Mouse (Mus musculus) kidney, embryonic 15.5 days (tissue): ENCODE results near the gene Gnat2. TPM values are rescaled to one million over a fixed set of nuclear protein-coding genes. Genes with fewer than 3 reads are reported as not detected.

ENCODE experiments used
- ATAC-seq: fragments of 200-750 bp; cut with Nextera tagmentation; replicated peaks from 2 replicates; pipeline ENCODE4 v1.8.0; 2017; ENCODE audit warnings: moderate TSS enrichment; ENCODE audit not compliant: low FRiP score
- H3K27ac ChIP-seq: fragments of 300-500 bp; sonication (generic); 2 replicates; pipeline ENCODE4 v1.5.1; 2015; ENCODE audit warnings: mild to moderate bottlenecking, inconsistent platforms
- H3K27me3 ChIP-seq: fragments of 300-500 bp; sonication (generic); 2 replicates; pipeline ENCODE4 v1.6.1; 2015; ENCODE audit warnings: inconsistent platforms
- H3K36me3 ChIP-seq: fragments of 300-500 bp; sonication (generic); 2 replicates; pipeline ENCODE4 v1.6.1; 2015; ENCODE audit warnings: inconsistent platforms
- H3K4me1 ChIP-seq: fragments of 300-500 bp; sonication (generic); 2 replicates; pipeline ENCODE4 v1.6.1; 2015; ENCODE audit warnings: inconsistent platforms
- H3K4me2 ChIP-seq: fragments of 300-500 bp; sonication (generic); 2 replicates; pipeline ENCODE4 v1.6.1; 2015; ENCODE audit warnings: moderate library complexity, mild to moderate bottlenecking, inconsistent platforms
- H3K4me3 ChIP-seq: fragments of 300-500 bp; sonication (generic); replicated peaks from 2 replicates; pipeline ENCODE4 v1.5.1; 2015; ENCODE audit warnings: mild to moderate bottlenecking, inconsistent platforms
- H3K9ac ChIP-seq: fragments of 300-500 bp; sonication (generic); 2 replicates; pipeline ENCODE4 v1.6.1; 2015; ENCODE audit warnings: mild to moderate bottlenecking, inconsistent platforms
- H3K9me3 ChIP-seq: fragments of 300-500 bp; sonication (generic); replicated peaks from 2 replicates; pipeline ENCODE4 v1.6.1; 2016; ENCODE audit warnings: inconsistent platforms
- WGBS: fragments of 180-500 bp; shearing (Covaris S2); methylation state at CpG from one replicate; pipeline ENCODE4 v1.1.7; 2015; ENCODE audit warnings: mixed read lengths; 5-methylcytosine and 5-hydroxymethylcytosine counted together
- polyA plus RNA-seq: library from polyadenylated mRNA; unstranded; fragments of >200 nt; fragmentation: Nextera tagmentation; extraction: Ambion mirVana; gene quantifications from 2 replicates; pipeline ENCODE4 v1.2.1, GENCODE M21; 2015

Gnat2 gene
- polyA plus RNA-seq, 1 experiment from 2014 or later, result 1.9 TPM

- peaks cover 11% of the 10 kb centered on the region; the same call in 1 of the 2 replicates for H3K36me3 ChIP-seq
- peak overlapping the region; percentile 85 for H3K4me2 ChIP-seq
- no peaks in the 10 kb centered on the region for H3K27me3 ChIP-seq
- ATAC-seq, result no peak
- peak overlapping the region; percentile 83 for H3K9ac ChIP-seq
- H3K4me3 ChIP-seq, result peak overlapping the region; percentile 79
- H3K4me1 ChIP-seq, result peaks cover 27% of the 10 kb centered on the region
- H3K27ac ChIP-seq, result no peak overlapping the region
- 61% methylated on average over 5 of the region's 5 CpGs for WGBS
- no peaks in the 10 kb centered on the region for H3K9me3 ChIP-seq
These were observed 54.1 kb downstream of the Gnat2 start for GRCm38 (mm10) chr3:108146671-108147070.

- no peak overlapping the region for H3K4me2 ChIP-seq
- peaks cover 27% of the 10 kb centered on the region for H3K4me1 ChIP-seq
- H3K9ac ChIP-seq, result no peak overlapping the region
- 0 out of 2 replicates have a peak, but pooled peaks have one; percentile 37 for ATAC-seq
- H3K27me3 ChIP-seq, result no peaks in the 10 kb centered on the region
- 62% methylated on average over 11 of the region's 11 CpGs for WGBS
- H3K36me3 ChIP-seq, result peaks cover 7% of the 10 kb centered on the region; the same call in 1 of the 2 replicates
- no peak overlapping the region for H3K4me3 ChIP-seq
- 0 out of 2 replicates have a peak overlapping the region, but pooled peaks have one; percentile 7 for H3K27ac ChIP-seq
- no peaks in the 10 kb centered on the region for H3K9me3 ChIP-seq
These were observed 55.0 kb downstream of the Gnat2 start for GRCm38 (mm10) chr3:108147386-108148235.

Other genes with a start within 250 kb of the Gnat2 start
- 0.73 TPM in 1 of 2 replicates, not detected in the other for gene Eps8l3, start 215.6 kb upstream of the Gnat2 start, polyA plus RNA-seq
- 162 and 169 TPM in 2 replicates for gene Gstm5, start 197.0 kb upstream of the Gnat2 start, polyA plus RNA-seq
- 16.6 and 21.3 TPM in 2 replicates for gene Gstm7, start 161.0 kb upstream of the Gnat2 start, polyA plus RNA-seq
- 7.5 and 8.4 TPM in 2 replicates for gene Gstm6, start 149.0 kb upstream of the Gnat2 start, polyA plus RNA-seq
- gene Gstm3, start 123.5 kb upstream of the Gnat2 start, polyA plus RNA-seq, result 0.26 and 0.66 TPM in 2 replicates
- 93.9 and 101 TPM in 2 replicates for gene Gstm2, start 106.3 kb upstream of the Gnat2 start, polyA plus RNA-seq
- gene Gstm1, start 74.8 kb upstream of the Gnat2 start, polyA plus RNA-seq, result 75.6 and 93.6 TPM in 2 replicates
- gene Gstm4, start 47.9 kb upstream of the Gnat2 start, polyA plus RNA-seq, result 15.9 and 18.8 TPM in 2 replicates
- gene Ampd2, start 6.1 kb upstream of the Gnat2 start, polyA plus RNA-seq, result 59.3 and 66.2 TPM in 2 replicates
- gene Gnai3, start 53.4 kb downstream of the Gnat2 start, polyA plus RNA-seq, result 176 TPM in 2 replicates
- 0.05 and 0.08 TPM in 2 replicates for gene Gpr61, start 62.1 kb downstream of the Gnat2 start, polyA plus RNA-seq
- 4.6 and 6.3 TPM in 2 replicates for gene Amigo1, start 93.5 kb downstream of the Gnat2 start, polyA plus RNA-seq
- 3.8 TPM in 2 replicates for gene Cyb561d1, start 108.4 kb downstream of the Gnat2 start, polyA plus RNA-seq
- 18.1 and 20.3 TPM in 2 replicates for gene Atxn7l2, start 118.1 kb downstream of the Gnat2 start, polyA plus RNA-seq
- 4.4 and 4.9 TPM in 2 replicates for gene Sypl2, start 133.9 kb downstream of the Gnat2 start, polyA plus RNA-seq
- 296 and 312 TPM in 2 replicates for gene Psma5, start 164.1 kb downstream of the Gnat2 start, polyA plus RNA-seq
- gene Sort1, start 191.3 kb downstream of the Gnat2 start, polyA plus RNA-seq, result 12.1 and 13.1 TPM in 2 replicates